Mouse (Mus musculus) left cerebral cortex, postnatal 10 days (tissue): ENCODE measurements around the gene D1Pas1. TPM values are rescaled to one million over a fixed set of nuclear protein-coding genes. Genes with fewer than 3 reads are reported as not detected.

Experiments
- DNase-seq, 2 experiments: peaks; one replicate each; pipeline ENCODE4 v3.0.0; 2021 to 2022; ENCODE audit warnings: low spot score in 2 of 2, mixed read lengths in 1 of 2; ENCODE audit errors: extremely low spot score in 1 of 2
- intact Hi-C: fragments of 180-260 bp; cut with DNase I; formaldehyde crosslinking; loops from one replicate; pipeline ENCODE4 v1.15.1; 2025
- total RNA-seq, 2 experiments: library from RNA; stranded (reverse); gene quantifications; 2 replicates each; pipeline ENCODE4 v1.2.3; 2021

The D1Pas1 gene
- total RNA-seq, result under 1 TPM in 1 of 2 experiments, not detected in 1; 0.11 TPM

- intact Hi-C loops, result no loop called here
- no peak for DNase-seq
These were observed at the start of gene D1Pas1 for GRCm38 (mm10) chr1:186967201-186967812. Gene D1Pas1 (plus strand): TSS chr1:186967416.

DNA sequence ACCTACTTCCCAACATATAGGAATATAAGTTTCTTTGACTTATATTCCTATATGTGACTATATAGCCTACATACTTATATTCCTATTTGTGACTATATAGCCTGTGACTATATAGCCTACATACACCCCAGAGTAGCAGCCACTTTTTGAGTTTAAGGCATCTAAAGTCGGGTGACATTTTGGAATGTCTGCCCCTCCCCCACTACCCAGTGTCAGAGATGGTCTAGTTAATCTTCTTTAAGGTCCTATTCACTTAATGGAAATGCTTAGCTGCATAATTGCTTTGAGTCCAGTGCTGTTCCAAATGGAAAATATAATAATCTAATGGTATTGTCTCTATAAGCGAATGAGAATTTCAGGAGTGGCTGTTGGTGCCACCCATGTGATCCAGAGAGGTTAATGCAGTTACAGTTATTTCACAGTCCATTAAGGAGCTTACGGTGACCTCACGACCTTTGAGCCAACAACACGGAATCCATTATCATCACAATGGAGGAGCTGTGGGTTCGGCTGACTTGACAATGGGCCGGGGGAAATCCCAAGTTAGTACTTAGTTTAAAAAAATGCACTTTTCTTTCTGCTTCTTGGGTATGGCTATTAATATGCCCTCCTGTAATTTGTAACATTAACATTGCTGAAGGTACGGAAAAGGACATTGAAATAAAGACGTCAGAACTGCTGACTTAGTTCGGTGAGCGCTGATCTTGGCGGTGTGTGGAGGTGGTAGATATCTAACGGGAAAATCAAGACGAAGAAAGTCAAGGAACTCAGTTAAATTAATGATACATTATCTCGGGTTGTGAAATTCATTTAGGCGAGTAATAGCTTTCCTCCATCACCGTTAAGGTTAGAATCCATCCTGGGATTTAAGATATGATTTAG lies 44.5 kb upstream of the D1Pas1 start:
- DNase-seq, result no peak
- intact Hi-C loops, result no loop called here

DNA sequence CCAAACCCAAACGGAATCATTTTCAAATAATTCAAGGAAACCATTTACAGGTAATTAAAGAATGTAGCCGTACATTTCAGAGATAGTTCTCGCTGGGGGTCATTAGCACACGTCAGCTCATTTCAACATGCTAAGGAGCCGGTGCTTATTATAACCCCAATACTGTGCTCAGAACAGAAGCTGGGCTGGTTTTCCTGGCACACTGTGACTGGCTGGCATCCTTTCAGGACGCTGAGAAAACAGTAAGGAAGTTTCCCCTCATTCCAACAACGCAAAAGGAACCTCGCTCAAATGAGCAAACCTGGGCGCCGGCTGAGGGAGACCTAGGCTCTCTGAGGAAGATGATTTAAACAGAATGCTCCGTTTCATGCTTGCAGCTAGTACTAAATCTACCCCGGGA lies 43.2 kb upstream of the D1Pas1 start:
- DNase-seq, result no peak
- intact Hi-C loops, result no loop called here

GRCm38 (mm10) chr1:186925411-186925810 lies 41.8 kb upstream of the D1Pas1 start:
- intact Hi-C loops, result no loop called here
- DNase-seq, result peak in 1 of 2 experiments; percentile 25

GRCm38 (mm10) chr1:186926316-186926949 lies 40.8 kb upstream of the D1Pas1 start:
- intact Hi-C loops, result no loop called here
- DNase-seq, result no peak

DNA sequence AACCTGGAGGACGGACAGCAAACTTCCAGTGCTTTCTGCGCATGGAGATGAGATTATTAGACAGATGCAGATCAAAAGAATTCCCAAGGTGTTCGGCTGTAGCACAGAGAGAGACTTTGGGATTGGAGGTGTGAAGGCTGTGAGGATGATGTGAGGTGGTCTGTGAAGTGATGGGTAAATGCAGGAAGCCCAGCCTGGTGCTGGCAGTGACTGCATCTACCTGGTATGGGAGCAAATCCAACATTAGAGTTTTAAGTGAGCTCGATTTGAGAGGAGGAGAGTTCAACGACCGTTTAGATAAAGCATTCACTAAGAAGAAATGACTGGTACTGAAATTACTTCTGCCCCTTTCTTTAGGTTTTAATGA lies 40.3 kb upstream of the D1Pas1 start:
- intact Hi-C loops, result no loop called here
- no peak for DNase-seq

DNA sequence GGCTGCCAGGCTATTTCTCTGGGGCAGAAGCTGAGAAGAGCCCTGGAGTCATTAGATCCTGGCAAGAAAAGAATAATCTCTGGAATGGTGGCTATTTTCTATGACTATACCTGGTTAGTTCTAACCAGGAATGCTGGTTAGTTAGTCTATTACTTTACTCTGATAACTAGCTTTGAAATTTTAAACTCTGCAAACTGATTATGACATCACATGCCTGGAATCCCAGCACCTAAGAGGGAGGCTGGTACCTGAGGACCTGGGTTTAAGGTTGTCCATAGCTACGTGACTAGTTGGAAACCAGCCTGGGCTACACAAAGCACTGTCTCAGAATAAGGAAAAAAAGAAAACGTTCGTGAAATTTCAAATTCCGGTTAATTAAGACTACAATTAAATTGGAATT lies 39.7 kb upstream of the D1Pas1 start:
- no peak for DNase-seq
- intact Hi-C loops, result no loop called here

DNA sequence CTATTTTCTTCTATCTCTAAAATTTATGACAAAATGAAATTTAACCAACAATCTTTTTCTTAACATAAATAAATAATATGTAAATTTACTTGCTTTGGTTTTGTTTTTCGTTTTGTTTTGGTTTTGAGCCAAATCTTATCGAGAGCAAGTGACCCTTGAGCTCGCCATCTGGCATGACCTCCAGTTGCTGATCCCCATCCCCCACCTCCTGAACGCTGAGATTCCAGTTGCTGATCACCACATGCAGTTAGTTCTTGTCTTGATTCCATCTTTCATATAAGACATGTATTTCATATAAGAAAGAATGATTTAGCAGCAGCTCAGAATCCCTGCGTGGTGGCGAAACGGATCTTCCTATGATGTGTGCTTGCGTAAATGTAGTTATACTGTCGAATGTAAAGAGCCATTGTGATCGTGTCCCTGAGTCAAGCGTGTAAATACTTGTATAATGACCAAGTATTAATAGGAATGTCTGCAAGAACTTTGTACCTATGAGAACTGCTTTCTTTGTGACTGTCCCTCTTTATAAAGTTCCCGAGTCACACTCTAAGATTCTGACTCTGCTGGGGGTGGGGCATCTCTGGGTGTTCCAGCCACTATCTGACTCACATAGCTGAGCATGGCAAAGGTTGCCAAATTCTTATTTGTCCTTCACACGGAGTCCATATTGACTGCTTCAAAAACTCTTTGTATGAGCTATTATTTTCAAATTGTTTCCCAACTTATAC lies 36.9 kb upstream of the D1Pas1 start:
- intact Hi-C loops, result no loop called here
- no peak for DNase-seq

- intact Hi-C loops, result no loop called here
- no peak for DNase-seq
These were observed 36.4 kb upstream of the D1Pas1 start for GRCm38 (mm10) chr1:186930888-186931233.

DNA sequence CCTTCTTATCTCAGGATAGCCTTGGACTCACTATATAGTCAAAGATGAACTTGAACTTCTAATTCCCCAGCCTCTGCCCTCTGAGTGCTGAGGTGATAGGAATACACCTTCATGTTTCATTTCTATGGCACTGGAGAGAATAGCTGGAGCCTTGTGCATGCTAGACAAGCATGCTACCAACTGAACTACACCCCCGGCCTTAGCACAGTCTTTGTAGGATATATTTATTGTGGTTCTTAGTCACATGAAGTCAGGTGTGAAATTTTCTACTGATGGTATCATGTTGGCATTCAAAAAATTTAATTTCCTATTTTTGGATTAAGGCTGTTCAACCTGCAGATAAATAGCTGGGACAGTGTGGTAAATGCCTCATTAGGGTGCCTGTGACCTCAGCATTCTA lies 33.0 kb upstream of the D1Pas1 start:
- intact Hi-C loops, result no loop called here
- no peak for DNase-seq

DNA sequence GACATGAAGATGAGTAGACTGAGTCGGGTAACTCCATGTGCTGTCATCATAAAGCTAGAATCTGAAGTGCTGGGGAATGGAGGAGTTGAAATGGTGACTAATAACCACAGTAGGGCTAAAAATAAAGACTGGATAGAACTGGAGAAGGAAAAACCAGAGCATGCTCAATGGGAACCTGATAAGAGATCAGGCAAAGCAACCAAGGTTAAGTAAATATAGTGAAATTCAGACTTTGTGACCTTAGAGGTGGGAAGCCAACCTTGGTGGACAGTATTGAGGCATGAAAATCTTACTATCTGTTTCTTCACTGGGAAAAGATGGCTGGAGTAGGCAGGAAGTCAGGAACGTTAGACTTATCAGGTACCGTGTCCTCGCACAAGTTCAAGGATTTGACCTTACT lies 14.8 kb upstream of the D1Pas1 start:
- intact Hi-C loops, result no loop called here
- no peak for DNase-seq

DNA sequence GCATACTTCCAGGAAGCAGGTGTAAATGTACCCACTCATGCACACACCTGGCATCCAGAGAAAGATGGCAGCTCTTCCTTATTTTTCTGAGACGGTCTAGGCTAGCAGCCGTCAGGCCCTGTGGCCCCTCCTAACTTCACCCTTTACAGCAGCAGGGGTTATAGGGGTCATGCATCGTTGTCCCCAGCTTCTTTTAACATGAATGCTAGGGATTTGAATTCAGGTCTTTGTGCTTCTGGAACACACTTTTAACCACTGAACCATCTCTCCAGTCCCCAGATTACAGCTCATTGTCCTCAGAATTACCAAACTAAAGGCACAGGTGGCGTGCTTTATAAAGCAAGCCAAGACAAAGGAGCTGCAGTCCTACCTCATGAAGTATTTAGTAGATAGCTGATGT lies 12.6 kb upstream of the D1Pas1 start:
- intact Hi-C loops, result no loop called here
- DNase-seq, result no peak

- peak in 1 of 2 experiments; percentile 30 for DNase-seq
- intact Hi-C loops, result no loop called here
These were observed 7.8 kb upstream of the D1Pas1 start for GRCm38 (mm10) chr1:186959380-186959779.

- intact Hi-C loops, result no loop called here
- no peak for DNase-seq
These were observed 2.9 kb upstream of the D1Pas1 start for GRCm38 (mm10) chr1:186964143-186964875.

GRCm38 (mm10) chr1:186967926-186968325 lies 710 bp downstream of the D1Pas1 start:
- intact Hi-C loops, result no loop called here

GRCm38 (mm10) chr1:186976937-186977540 lies 9.8 kb downstream of the D1Pas1 start:
- DNase-seq, result no peak
- intact Hi-C loops, result no loop called here

More at GRCm38 (mm10) chr1:186967926-186968325, 710 bp downstream of the D1Pas1 start:
- DNase-seq, result no peak

DNA sequence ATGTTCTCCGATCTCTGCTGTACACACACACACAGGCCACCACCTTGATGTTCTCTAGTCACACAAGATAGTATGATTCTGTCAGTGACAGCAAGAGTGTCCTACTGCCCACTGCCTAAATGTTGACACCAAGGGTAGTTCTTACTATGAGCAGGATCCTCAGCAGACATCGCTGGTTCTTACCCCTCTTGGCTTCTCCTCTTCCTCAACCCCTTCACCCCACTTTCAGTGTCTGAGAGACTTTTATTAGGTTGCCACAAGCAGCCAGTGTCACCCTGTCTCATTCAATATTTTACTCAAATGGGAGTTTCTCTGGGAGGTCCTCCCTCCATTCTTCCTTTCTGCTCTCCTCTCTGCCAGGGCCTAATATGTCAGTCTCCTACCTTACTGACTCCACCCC lies 10.6 kb downstream of the D1Pas1 start:
- intact Hi-C loops, result no loop called here
- no peak for DNase-seq

- intact Hi-C loops, result no loop called here
These were observed 12.2 kb downstream of the D1Pas1 start for GRCm38 (mm10) chr1:186979465-186979864.

More at GRCm38 (mm10) chr1:186979465-186979864, 12.2 kb downstream of the D1Pas1 start:
- no peak for DNase-seq
